Mouse (Mus musculus): ENCODE measurements around the gene Hoxc8. TPM values are rescaled to one million over a fixed set of nuclear protein-coding genes. Genes with fewer than 3 reads are reported as not detected.

Gene Hoxc8
- polyA plus RNA-seq, 1 experiment from 2014 or later: 1.9 TPM

DNA sequence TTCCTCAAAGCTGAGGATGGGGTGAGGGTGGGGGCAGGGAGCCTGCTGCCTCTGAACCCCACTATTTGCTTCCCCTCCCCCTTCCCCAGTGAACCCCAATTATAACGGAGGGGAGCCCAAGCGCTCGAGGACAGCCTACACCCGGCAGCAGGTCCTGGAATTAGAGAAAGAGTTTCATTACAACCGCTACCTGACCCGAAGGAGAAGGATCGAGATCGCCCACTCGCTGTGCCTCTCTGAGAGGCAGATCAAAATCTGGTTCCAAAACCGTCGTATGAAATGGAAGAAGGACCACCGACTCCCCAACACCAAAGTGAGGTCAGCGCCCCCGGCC is 45.1 kb downstream of the Hoxc8 start:
- no peak for DNase-seq (ENCODE audit: low spot score)
- H3K4me2 ChIP-seq: peak overlapping the region; percentile 55
- no peaks in the 10 kb centered on the region for H3K36me3 ChIP-seq (ENCODE audit: control insufficient read depth, insufficient read depth, low read length)
- H3K9me3 ChIP-seq (ENCODE audit: control insufficient read depth, low read length): no peaks in the 10 kb centered on the region
- H3K4me1 ChIP-seq (replicated peaks; ENCODE audit: control insufficient read depth, insufficient read depth, low read length): 0 out of 2 replicates have a peak, but pooled peaks cover 3% of the 10 kb centered on the region
- WGBS: under 1% methylated on average over 14 of the region's 14 CpGs
- H3K9ac ChIP-seq (ENCODE audit: low read depth, low read length): peak overlapping the region; percentile 66
- H3K4me3 ChIP-seq (ENCODE audit: low read depth, low read length): peak overlapping the region; percentile 49
- ATAC-seq (replicated peaks; ENCODE audit: low FRiP score): no peak
- peaks cover 97% of the 10 kb centered on the region for H3K27me3 ChIP-seq (replicated peaks; ENCODE audit: control insufficient read depth, insufficient read depth, low read length)
- H3K27ac ChIP-seq (ENCODE audit: low read depth, low read length): no peak overlapping the region; the same call in 1 of the 2 replicates

DNA sequence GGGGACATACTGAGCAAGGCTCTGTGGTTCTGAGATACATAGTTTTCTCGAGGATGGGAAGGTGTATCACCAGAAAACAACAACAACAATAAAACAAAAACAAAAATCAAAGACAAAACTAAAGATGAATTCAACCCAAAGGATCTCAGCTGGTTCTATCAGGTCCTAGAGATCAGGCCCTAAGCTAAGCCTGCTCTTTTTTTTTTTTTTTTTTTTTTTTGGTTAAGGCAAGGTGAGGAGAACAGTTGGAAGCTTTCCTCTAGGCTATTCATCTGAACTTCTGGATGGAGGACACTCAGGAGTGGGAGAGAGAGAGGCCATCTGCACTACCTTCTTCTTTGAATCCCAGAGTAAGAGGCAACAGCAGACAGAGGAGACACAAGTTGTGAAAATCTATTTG is 47.2 kb downstream of the Hoxc8 start:
- H3K36me3 ChIP-seq (ENCODE audit: control insufficient read depth, insufficient read depth, low read length): no peaks in the 10 kb centered on the region
- H3K4me3 ChIP-seq (ENCODE audit: low read depth, low read length): no peak overlapping the region
- 0 out of 2 replicates have a peak, but pooled peaks cover 5% of the 10 kb centered on the region for H3K4me1 ChIP-seq (replicated peaks; ENCODE audit: control insufficient read depth, insufficient read depth, low read length)
- ATAC-seq (replicated peaks; ENCODE audit: low FRiP score) (no peak), DNase-seq (ENCODE audit: low spot score) (no peak)
- peaks cover 99% of the 10 kb centered on the region for H3K27me3 ChIP-seq (replicated peaks; ENCODE audit: control insufficient read depth, insufficient read depth, low read length)
- no peak overlapping the region for H3K27ac ChIP-seq (ENCODE audit: low read depth, low read length)
- WGBS: 10% methylated on average over 1 of the region's 1 CpGs
- no peak overlapping the region for H3K4me2 ChIP-seq
- H3K9ac ChIP-seq (ENCODE audit: low read depth, low read length): no peak overlapping the region
- no peaks in the 10 kb centered on the region for H3K9me3 ChIP-seq (ENCODE audit: control insufficient read depth, low read length)

DNA sequence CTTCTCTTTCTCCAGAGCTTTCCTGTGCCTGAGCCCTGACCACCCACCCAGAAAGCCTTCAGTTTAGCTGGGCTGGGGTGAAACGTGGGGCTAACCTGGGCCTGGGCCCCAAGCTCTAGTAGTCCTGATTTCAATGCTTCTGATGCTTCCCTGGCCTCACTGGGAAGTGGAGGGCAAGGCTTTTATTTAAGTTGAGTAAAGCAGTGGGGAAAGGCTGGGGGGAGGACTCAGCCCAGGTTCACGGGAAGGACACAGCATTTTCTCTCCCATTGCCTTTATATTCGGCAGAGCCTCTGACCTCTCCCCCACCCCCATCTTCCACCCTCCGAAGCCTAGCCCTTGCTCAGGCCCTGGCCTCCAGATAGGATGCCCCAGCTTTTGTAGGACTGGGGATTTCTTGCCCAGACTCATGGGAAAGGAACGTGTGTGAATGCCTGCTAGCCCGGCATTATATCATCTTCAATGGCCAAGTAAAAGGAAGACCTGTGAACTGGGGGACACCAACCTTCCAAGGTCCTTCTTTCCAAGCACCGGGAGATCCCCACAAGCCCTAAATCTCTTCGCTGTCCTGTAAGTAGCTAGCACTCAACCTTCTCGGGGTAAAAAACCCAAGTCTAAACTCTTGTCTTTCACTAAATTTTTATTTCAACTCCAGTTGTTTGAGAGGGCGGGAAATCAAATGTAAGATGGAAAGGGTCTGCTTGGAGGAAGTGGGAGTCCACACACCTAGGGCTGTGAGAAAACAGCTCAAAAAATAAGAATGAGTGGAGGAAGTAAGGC is 48.5 kb downstream of the Hoxc8 start:
- no peak overlapping the region for H3K4me3 ChIP-seq (ENCODE audit: low read depth, low read length)
- H3K9me3 ChIP-seq (ENCODE audit: control insufficient read depth, low read length): no peaks in the 10 kb centered on the region
- no peak overlapping the region for H3K4me2 ChIP-seq
- H3K9ac ChIP-seq (ENCODE audit: low read depth, low read length): no peak overlapping the region
- WGBS: 20% methylated on average over 10 of the region's 10 CpGs
- H3K36me3 ChIP-seq (ENCODE audit: control insufficient read depth, insufficient read depth, low read length): no peaks in the 10 kb centered on the region
- no peak for DNase-seq (ENCODE audit: low spot score)
- no peak overlapping the region for H3K27ac ChIP-seq (ENCODE audit: low read depth, low read length)
- ATAC-seq (replicated peaks; ENCODE audit: low FRiP score): no peak
- H3K4me1 ChIP-seq (replicated peaks; ENCODE audit: control insufficient read depth, insufficient read depth, low read length): 0 out of 2 replicates have a peak, but pooled peaks cover 4% of the 10 kb centered on the region
- peaks cover 96% of the 10 kb centered on the region for H3K27me3 ChIP-seq (replicated peaks; ENCODE audit: control insufficient read depth, insufficient read depth, low read length)

DNA sequence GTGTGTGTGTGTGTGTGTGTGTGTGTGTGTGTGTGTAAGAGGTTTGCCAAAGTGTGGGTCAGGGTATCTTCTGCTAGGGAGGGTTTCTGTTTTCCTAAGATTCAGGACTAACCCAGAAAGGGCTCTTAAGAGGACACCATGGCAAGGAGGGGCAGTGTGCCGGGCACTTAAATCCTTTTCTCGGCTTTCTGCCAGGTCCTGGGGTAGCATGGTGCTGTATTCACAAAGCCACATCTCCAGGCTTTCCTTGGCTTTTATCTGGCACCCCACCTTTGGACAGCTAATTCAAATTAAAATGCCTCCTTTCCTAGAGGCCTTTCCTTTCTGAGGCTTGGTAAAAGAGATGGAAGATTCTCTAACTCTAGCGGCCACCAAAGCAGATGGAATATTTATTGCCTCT is 49.2 kb downstream of the Hoxc8 start:
- H3K4me1 ChIP-seq (replicated peaks; ENCODE audit: control insufficient read depth, insufficient read depth, low read length): 0 out of 2 replicates have a peak, but pooled peaks cover 2% of the 10 kb centered on the region
- ATAC-seq (replicated peaks; ENCODE audit: low FRiP score): no peak
- peaks cover 96% of the 10 kb centered on the region for H3K27me3 ChIP-seq (replicated peaks; ENCODE audit: control insufficient read depth, insufficient read depth, low read length)
- WGBS: 32% methylated on average over 3 of the region's 3 CpGs
- H3K4me3 ChIP-seq (ENCODE audit: low read depth, low read length): no peak overlapping the region
- no peak overlapping the region for H3K9ac ChIP-seq (ENCODE audit: low read depth, low read length)
- no peak overlapping the region for H3K4me2 ChIP-seq
- H3K27ac ChIP-seq (ENCODE audit: low read depth, low read length): no peak overlapping the region
- no peaks in the 10 kb centered on the region for H3K9me3 ChIP-seq (ENCODE audit: control insufficient read depth, low read length)
- no peak for DNase-seq (ENCODE audit: low spot score)
- H3K36me3 ChIP-seq (ENCODE audit: control insufficient read depth, insufficient read depth, low read length): no peaks in the 10 kb centered on the region

DNA sequence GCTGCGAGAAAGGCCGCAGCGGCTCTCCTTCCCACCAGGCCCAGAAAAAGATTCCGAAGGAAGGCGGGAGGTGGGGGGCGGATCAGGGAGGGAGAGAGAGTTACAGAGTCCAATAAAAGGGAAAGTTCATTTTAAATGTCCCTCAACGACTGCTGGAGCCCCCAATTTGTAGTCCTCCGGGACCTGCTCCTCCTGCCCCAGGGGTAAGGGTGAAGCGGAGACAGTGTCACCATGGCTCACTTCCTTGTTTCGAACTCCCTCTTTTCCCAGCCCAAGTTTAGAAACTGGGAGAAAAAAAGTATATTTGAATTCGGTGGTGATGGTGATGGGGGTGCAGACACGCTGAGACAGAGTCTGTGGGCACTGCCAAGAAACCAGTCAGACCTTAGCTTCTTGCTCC is 50.2 kb downstream of the Hoxc8 start:
- Histone ChIP-seq H3K9ac (ENCODE audit: low read depth, low read length) (no peak overlapping the region), H3K27me3 (replicated peaks; ENCODE audit: control insufficient read depth, insufficient read depth, low read length) (peaks cover 88% of the 10 kb centered on the region), H3K9me3 (ENCODE audit: control insufficient read depth, low read length) (no peaks in the 10 kb centered on the region), H3K4me1 (replicated peaks; ENCODE audit: control insufficient read depth, insufficient read depth, low read length) (0 out of 2 replicates have a peak, but pooled peaks cover 2% of the 10 kb centered on the region), H3K4me2 (peak overlapping the region; percentile 23; the same call in 1 of the 2 replicates), H3K36me3 (ENCODE audit: control insufficient read depth, insufficient read depth, low read length) (no peaks in the 10 kb centered on the region), H3K27ac (ENCODE audit: low read depth, low read length) (no peak overlapping the region), H3K4me3 (ENCODE audit: low read depth, low read length) (no peak overlapping the region)
- DNase-seq (ENCODE audit: low spot score) (no peak), ATAC-seq (replicated peaks; ENCODE audit: low FRiP score) (no peak)
- 17% methylated on average over 12 of the region's 12 CpGs for WGBS

DNA sequence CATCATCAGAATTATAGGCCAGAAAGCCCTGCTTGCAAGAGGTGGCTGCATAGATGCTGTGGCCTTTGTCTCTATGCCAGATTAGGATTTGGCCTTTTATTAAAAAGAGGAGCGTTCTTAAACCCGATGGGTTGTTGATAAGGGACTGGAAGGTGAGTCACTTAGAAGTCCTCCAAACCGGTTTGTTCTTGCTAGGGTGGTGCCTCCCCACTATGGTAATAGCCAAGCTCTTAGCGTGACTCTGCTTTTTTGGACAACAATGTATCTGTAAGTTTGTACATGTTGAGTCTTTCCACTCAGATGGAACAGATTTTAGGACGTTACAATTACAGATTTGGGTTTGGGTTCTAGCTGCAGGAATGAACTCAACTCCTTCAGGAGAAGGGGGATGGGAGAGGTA is 51.2 kb downstream of the Hoxc8 start:
- no peak overlapping the region for H3K9ac ChIP-seq (ENCODE audit: low read depth, low read length)
- no peaks in the 10 kb centered on the region for H3K36me3 ChIP-seq (ENCODE audit: control insufficient read depth, insufficient read depth, low read length)
- no peak overlapping the region for H3K4me2 ChIP-seq
- no peak overlapping the region for H3K27ac ChIP-seq (ENCODE audit: low read depth, low read length)
- H3K4me1 ChIP-seq (replicated peaks; ENCODE audit: control insufficient read depth, insufficient read depth, low read length): 0 out of 2 replicates have a peak, but pooled peaks cover 2% of the 10 kb centered on the region
- 21% methylated on average over 5 of the region's 5 CpGs for WGBS
- ATAC-seq (replicated peaks; ENCODE audit: low FRiP score) (no peak), DNase-seq (ENCODE audit: low spot score) (no peak)
- H3K4me3 ChIP-seq (ENCODE audit: low read depth, low read length): no peak overlapping the region
- peaks cover 87% of the 10 kb centered on the region for H3K27me3 ChIP-seq (replicated peaks; ENCODE audit: control insufficient read depth, insufficient read depth, low read length)
- H3K9me3 ChIP-seq (ENCODE audit: control insufficient read depth, low read length): no peaks in the 10 kb centered on the region

DNA sequence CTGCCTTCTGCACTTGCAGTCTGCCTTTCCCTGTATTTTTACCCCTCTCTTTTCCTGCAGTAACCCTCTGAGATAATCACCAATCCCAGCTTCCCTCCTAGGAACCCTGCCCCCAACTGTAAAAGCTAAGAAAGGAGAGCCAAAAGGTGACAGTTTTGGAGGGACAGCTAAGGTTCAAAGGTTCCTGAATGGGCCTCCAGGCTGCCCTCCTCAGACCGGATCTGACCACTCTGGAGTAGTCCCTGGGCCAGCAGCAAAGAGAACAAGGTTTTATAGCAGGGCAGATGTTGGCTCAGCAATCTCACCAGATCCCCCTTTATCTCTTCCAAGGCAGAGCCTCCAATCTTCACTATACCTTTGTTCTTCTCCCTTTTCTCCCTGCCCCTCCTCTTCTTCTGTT is 51.8 kb downstream of the Hoxc8 start:
- H3K4me1 ChIP-seq (replicated peaks; ENCODE audit: control insufficient read depth, insufficient read depth, low read length): 0 out of 2 replicates have a peak, but pooled peaks cover 2% of the 10 kb centered on the region
- 7% methylated on average over 1 of the region's 1 CpGs for WGBS
- H3K9me3 ChIP-seq (ENCODE audit: control insufficient read depth, low read length): no peaks in the 10 kb centered on the region
- no peak for ATAC-seq (replicated peaks; ENCODE audit: low FRiP score)
- no peak overlapping the region for H3K4me2 ChIP-seq
- H3K27ac ChIP-seq (ENCODE audit: low read depth, low read length): no peak overlapping the region
- H3K36me3 ChIP-seq (ENCODE audit: control insufficient read depth, insufficient read depth, low read length): no peaks in the 10 kb centered on the region
- no peak for DNase-seq (ENCODE audit: low spot score)
- H3K9ac ChIP-seq (ENCODE audit: low read depth, low read length): no peak overlapping the region
- H3K4me3 ChIP-seq (ENCODE audit: low read depth, low read length): no peak overlapping the region
- H3K27me3 ChIP-seq (replicated peaks; ENCODE audit: control insufficient read depth, insufficient read depth, low read length): peaks cover 84% of the 10 kb centered on the region
